Mouse (Mus musculus) stomach, postnatal 0 days (tissue): ENCODE measurements around the gene Arnt2.

ENCODE experiments used
- CTCF ChIP-seq: IDR thresholded peaks from 2 replicates; pipeline ENCODE4 v1.5.1; 2016; ENCODE audit warnings: antibody characterized with exemption, low read depth, mild to moderate bottlenecking, moderate library complexity
- EP300 ChIP-seq: optimal IDR thresholded peaks from 2 replicates; pipeline ENCODE3; 2016; ENCODE audit warnings: antibody characterized with exemption

DNA sequence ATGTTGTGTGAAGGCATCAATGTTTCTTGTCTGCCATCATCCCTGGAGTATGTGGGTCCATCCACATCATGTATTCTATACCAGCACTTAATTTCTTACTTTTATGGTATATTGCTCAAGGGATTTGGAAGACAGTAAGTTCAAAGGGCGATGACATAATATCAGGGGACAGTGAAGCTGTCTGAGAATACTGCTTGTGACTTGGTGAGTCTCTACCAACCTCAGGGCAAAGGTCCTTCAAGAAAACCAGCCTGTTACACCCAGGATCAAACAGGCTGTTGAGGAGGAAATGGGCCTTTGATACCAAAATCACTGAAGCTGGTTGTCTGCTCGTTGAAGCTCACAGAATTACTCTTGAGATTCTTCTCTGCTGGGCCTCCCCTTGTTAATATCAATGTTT lies 55.1 kb downstream of the Arnt2 start:
- TF ChIP-seq EP300 (no peak), CTCF (no peak)
